Mouse (Mus musculus): ENCODE results near the gene Slain2. TPM values are rescaled to one million over a fixed set of nuclear protein-coding genes. Genes with fewer than 3 reads are reported as not detected.
A peak's percentile ranks its signal among the peaks of the same experiment; 100 is the strongest.

The Slain2 gene
- polyA plus RNA-seq, 1 experiment from 2014 or later: 16.8 TPM

GRCm38 (mm10) chr5:72883706-72884105, 30.4 kb upstream of the Slain2 start:
- Histone ChIP-seq H3K4me3 (no peak overlapping the region), H3K36me3 (replicated peaks) (no peaks in the 10 kb centered on the region), H3K27me3 (replicated peaks) (no peaks in the 10 kb centered on the region), H3K4me1 (no peaks in the 10 kb centered on the region), H3K9me3 (no peaks in the 10 kb centered on the region), H3K9ac (no peak overlapping the region), H3K4me2 (no peak overlapping the region), H3K27ac (no peak overlapping the region)
- 84% methylated on average over 3 of the region's 3 CpGs for WGBS
- ATAC-seq (replicated peaks): no peak

- Histone ChIP-seq H3K9ac (no peak overlapping the region), H3K4me1 (no peaks in the 10 kb centered on the region), H3K4me2 (no peak overlapping the region), H3K4me3 (no peak overlapping the region), H3K27me3 (replicated peaks) (no peaks in the 10 kb centered on the region), H3K9me3 (no peaks in the 10 kb centered on the region), H3K27ac (no peak overlapping the region), H3K36me3 (replicated peaks) (no peaks in the 10 kb centered on the region)
- 88% methylated on average over 19 of the region's 19 CpGs for WGBS
- ATAC-seq (replicated peaks): no peak
Observed at GRCm38 (mm10) chr5:72886458-72887222, 27.5 kb upstream of the Slain2 start.

GRCm38 (mm10) chr5:72888260-72888659, 25.8 kb upstream of the Slain2 start:
- no peaks in the 10 kb centered on the region for H3K36me3 ChIP-seq (replicated peaks)
- no peak overlapping the region for H3K4me2 ChIP-seq
- no peak for ATAC-seq (replicated peaks)
- no peaks in the 10 kb centered on the region for H3K4me1 ChIP-seq
- 92% methylated on average over 7 of the region's 7 CpGs for WGBS
- H3K9ac ChIP-seq: no peak overlapping the region
- H3K4me3 ChIP-seq: no peak overlapping the region
- no peak overlapping the region for H3K27ac ChIP-seq
- H3K27me3 ChIP-seq (replicated peaks): no peaks in the 10 kb centered on the region
- H3K9me3 ChIP-seq: no peaks in the 10 kb centered on the region

GRCm38 (mm10) chr5:72891534-72891933, 22.6 kb upstream of the Slain2 start:
- Histone ChIP-seq H3K27ac (no peak overlapping the region), H3K36me3 (replicated peaks) (no peaks in the 10 kb centered on the region), H3K9me3 (no peaks in the 10 kb centered on the region), H3K4me1 (no peaks in the 10 kb centered on the region), H3K9ac (no peak overlapping the region), H3K27me3 (replicated peaks) (no peaks in the 10 kb centered on the region), H3K4me3 (no peak overlapping the region), H3K4me2 (peak overlapping the region; percentile 28; the same call in 1 of the 2 replicates)
- 0 out of 2 replicates have a peak, but pooled peaks have one; percentile 42 for ATAC-seq (replicated peaks)
- WGBS: 5% methylated on average over 12 of the region's 12 CpGs

- Histone ChIP-seq H3K4me1 (no peaks in the 10 kb centered on the region), H3K4me2 (no peak overlapping the region), H3K27ac (no peak overlapping the region), H3K9ac (no peak overlapping the region), H3K4me3 (no peak overlapping the region), H3K9me3 (no peaks in the 10 kb centered on the region), H3K36me3 (replicated peaks) (no peaks in the 10 kb centered on the region), H3K27me3 (replicated peaks) (no peaks in the 10 kb centered on the region)
- 64% methylated on average over 5 of the region's 5 CpGs for WGBS
- ATAC-seq (replicated peaks): no peak
Observed at GRCm38 (mm10) chr5:72893987-72894386, 20.1 kb upstream of the Slain2 start.

GRCm38 (mm10) chr5:72895261-72895660, 18.8 kb upstream of the Slain2 start:
- no peak for ATAC-seq (replicated peaks)
- Histone ChIP-seq H3K4me2 (no peak overlapping the region), H3K27me3 (replicated peaks) (no peaks in the 10 kb centered on the region), H3K36me3 (replicated peaks) (no peaks in the 10 kb centered on the region), H3K27ac (no peak overlapping the region), H3K9me3 (no peaks in the 10 kb centered on the region), H3K4me3 (no peak overlapping the region), H3K4me1 (no peaks in the 10 kb centered on the region), H3K9ac (no peak overlapping the region)
- WGBS: 93% methylated on average over 11 of the region's 11 CpGs

GRCm38 (mm10) chr5:72896478-72897279, 17.4 kb upstream of the Slain2 start:
- Histone ChIP-seq H3K9me3 (no peaks in the 10 kb centered on the region), H3K4me1 (no peaks in the 10 kb centered on the region)
- WGBS: 66% methylated on average over 18 of the region's 18 CpGs

GRCm38 (mm10) chr5:72897998-72898397, 16.1 kb upstream of the Slain2 start:
- H3K4me1 ChIP-seq: no peaks in the 10 kb centered on the region
- no peak overlapping the region for H3K4me2 ChIP-seq
- no peak overlapping the region for H3K4me3 ChIP-seq
- ATAC-seq (replicated peaks): no peak
- H3K27me3 ChIP-seq (replicated peaks): no peaks in the 10 kb centered on the region
- H3K36me3 ChIP-seq (replicated peaks): no peaks in the 10 kb centered on the region
- no peak overlapping the region for H3K9ac ChIP-seq
- WGBS: 69% methylated on average over 6 of the region's 6 CpGs
- no peaks in the 10 kb centered on the region for H3K9me3 ChIP-seq
- H3K27ac ChIP-seq: no peak overlapping the region

More at GRCm38 (mm10) chr5:72896478-72897279, 17.4 kb upstream of the Slain2 start:
- no peaks in the 10 kb centered on the region for H3K27me3 ChIP-seq (replicated peaks)
- no peak overlapping the region for H3K4me3 ChIP-seq
- no peak for ATAC-seq (replicated peaks)
- no peak overlapping the region for H3K4me2 ChIP-seq
- no peaks in the 10 kb centered on the region for H3K36me3 ChIP-seq (replicated peaks)
- H3K9ac ChIP-seq: no peak overlapping the region
- no peak overlapping the region for H3K27ac ChIP-seq

- Histone ChIP-seq H3K4me3 (no peak overlapping the region), H3K9me3 (no peaks in the 10 kb centered on the region), H3K4me1 (no peaks in the 10 kb centered on the region), H3K4me2 (no peak overlapping the region), H3K36me3 (replicated peaks) (no peaks in the 10 kb centered on the region), H3K27ac (no peak overlapping the region), H3K27me3 (replicated peaks) (no peaks in the 10 kb centered on the region), H3K9ac (no peak overlapping the region)
- WGBS: 89% methylated on average over 8 of the region's 8 CpGs
- no peak for ATAC-seq (replicated peaks)
Observed at GRCm38 (mm10) chr5:72899255-72899654, 14.8 kb upstream of the Slain2 start.

- H3K4me1 ChIP-seq: no peaks in the 10 kb centered on the region
- no peaks in the 10 kb centered on the region for H3K27me3 ChIP-seq (replicated peaks)
- H3K9me3 ChIP-seq: no peaks in the 10 kb centered on the region
- no peak overlapping the region for H3K4me2 ChIP-seq
- H3K27ac ChIP-seq: no peak overlapping the region
- no peak overlapping the region for H3K9ac ChIP-seq
- 75% methylated on average over 4 of the region's 4 CpGs for WGBS
- no peak overlapping the region for H3K4me3 ChIP-seq
- ATAC-seq (replicated peaks): no peak
- H3K36me3 ChIP-seq (replicated peaks): no peaks in the 10 kb centered on the region
Observed at GRCm38 (mm10) chr5:72901866-72902265, 12.2 kb upstream of the Slain2 start.

GRCm38 (mm10) chr5:72902312-72902711, 11.8 kb upstream of the Slain2 start:
- H3K9ac ChIP-seq: no peak overlapping the region
- no peaks in the 10 kb centered on the region for H3K9me3 ChIP-seq
- H3K4me2 ChIP-seq: no peak overlapping the region
- no peaks in the 10 kb centered on the region for H3K27me3 ChIP-seq (replicated peaks)
- no peak overlapping the region for H3K27ac ChIP-seq
- H3K4me3 ChIP-seq: no peak overlapping the region
- H3K36me3 ChIP-seq (replicated peaks): no peaks in the 10 kb centered on the region
- no peak for ATAC-seq (replicated peaks)
- no peaks in the 10 kb centered on the region for H3K4me1 ChIP-seq
- WGBS: 52% methylated on average over 3 of the region's 3 CpGs

GRCm38 (mm10) chr5:72902876-72903516, 11.1 kb upstream of the Slain2 start:
- Histone ChIP-seq H3K4me3 (no peak overlapping the region), H3K36me3 (replicated peaks) (no peaks in the 10 kb centered on the region), H3K4me2 (no peak overlapping the region), H3K27me3 (replicated peaks) (no peaks in the 10 kb centered on the region), H3K9ac (no peak overlapping the region), H3K9me3 (no peaks in the 10 kb centered on the region), H3K27ac (no peak overlapping the region), H3K4me1 (no peaks in the 10 kb centered on the region)
- no peak for ATAC-seq (replicated peaks)
- 91% methylated on average over 3 of the region's 3 CpGs for WGBS

Data from midbrain, embryonic 15.5 days (tissue).